Mouse (Mus musculus) brain, embryonic 14.5 days (tissue): Measurements from ENCODE around the gene Zdhhc18.

Experiments
- CTCF ChIP-seq: fragments of 200-500 bp; IDR thresholded peaks from 2 replicates; pipeline ENCODE4 v1.5.1; 2012; ENCODE audit warnings: inconsistent platforms, mild to moderate bottlenecking, moderate library complexity, borderline replicate concordance; ENCODE audit not compliant: insufficient read depth, insufficient read length; ENCODE audit errors: extremely low read depth
- POLR2A ChIP-seq: fragments of 200-500 bp; IDR thresholded peaks from 2 replicates; pipeline ENCODE4 v1.6.1; 2012; ENCODE audit warnings: mild to moderate bottlenecking, inconsistent platforms, borderline replicate concordance; ENCODE audit not compliant: poor library complexity, insufficient read depth, insufficient read length, severe bottlenecking; ENCODE audit errors: extremely low read depth

DNA sequence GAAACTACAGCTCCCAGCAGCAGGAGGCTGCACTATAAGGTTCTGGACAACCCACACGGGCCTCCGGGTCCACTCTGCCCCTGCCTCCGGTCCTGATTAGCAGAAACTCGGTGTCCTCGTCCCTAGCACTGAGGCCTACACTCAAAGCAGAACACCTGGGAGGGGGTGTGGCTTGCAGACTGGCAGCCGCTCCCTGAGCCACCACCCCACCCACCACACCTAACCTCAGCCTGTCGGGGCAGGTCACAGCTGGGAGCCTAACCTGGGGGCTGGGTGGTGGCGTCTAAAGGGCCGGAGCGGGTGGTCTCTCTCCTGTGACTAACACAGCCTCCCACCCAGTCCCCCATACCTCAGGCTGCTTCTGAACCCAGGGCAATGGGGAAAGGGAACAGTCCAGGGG, 42.7 kb downstream of the Zdhhc18 start:
- TF ChIP-seq CTCF = no peak
- no peak for TF ChIP-seq POLR2A
